Mouse (Mus musculus) lung, embryonic 16.5 days (tissue): Measurements from ENCODE around the gene Mrpl42. TPM values are rescaled to one million over a fixed set of nuclear protein-coding genes. Genes with fewer than 3 reads are reported as not detected.

Experiments
- ATAC-seq: fragments of 200-750 bp; cut with Nextera tagmentation; 2 replicates; pipeline ENCODE4 v1.8.0; 2017; ENCODE audit warnings: low read depth, mild to moderate bottlenecking, moderate library complexity
- H3K27ac ChIP-seq: fragments of 300-500 bp; sonication (generic); 2 replicates; pipeline ENCODE4 v1.5.1; 2014; ENCODE audit warnings: mild to moderate bottlenecking, control low read depth, low read length
- H3K27me3 ChIP-seq: fragments of 300-500 bp; sonication (generic); 2 replicates; pipeline ENCODE4 v1.6.1; 2014; ENCODE audit warnings: low read depth, low read length, mixed read lengths; ENCODE audit not compliant: control insufficient read depth, insufficient read depth
- H3K36me3 ChIP-seq: fragments of 300-500 bp; sonication (generic); 2 replicates; pipeline ENCODE4 v1.6.1; 2014; ENCODE audit warnings: low read length; ENCODE audit not compliant: control insufficient read depth, insufficient read depth
- H3K4me1 ChIP-seq: fragments of 300-500 bp; sonication (generic); replicated peaks from 2 replicates; pipeline ENCODE4 v1.6.1; 2014; ENCODE audit warnings: low read length, mixed read lengths; ENCODE audit not compliant: control insufficient read depth, insufficient read depth
- H3K4me2 ChIP-seq: fragments of 300-500 bp; sonication (generic); 2 replicates; pipeline ENCODE4 v1.6.1; 2014; ENCODE audit warnings: low read depth, low read length, control low read depth
- H3K4me3 ChIP-seq: fragments of 300-500 bp; sonication (generic); 2 replicates; pipeline ENCODE4 v1.5.1; 2014; ENCODE audit warnings: mild to moderate bottlenecking, low read length, control low read depth
- H3K9ac ChIP-seq: fragments of 300-500 bp; sonication (generic); 2 replicates; pipeline ENCODE4 v1.6.1; 2014; ENCODE audit warnings: low read length, control low read depth
- H3K9me3 ChIP-seq: fragments of 300-500 bp; sonication (generic); 2 replicates; pipeline ENCODE4 v1.6.1; 2016; ENCODE audit warnings: low read length; ENCODE audit not compliant: control insufficient read depth
- WGBS: fragments of 180-500 bp; shearing (Covaris S2); extraction: QIAGEN DNeasy Blood & Tissue Kit; methylation state at CpG from one replicate; pipeline ENCODE4 v1.1.7; 2014; 5-methylcytosine and 5-hydroxymethylcytosine counted together
- polyA plus RNA-seq: library from polyadenylated mRNA; unstranded; fragments of >200 nt; fragmentation: Nextera tagmentation; extraction: Ambion mirVana; gene quantifications from 2 replicates; pipeline ENCODE4 v1.2.1, GENCODE M21; 2015

The Mrpl42 gene
- polyA plus RNA-seq, 1 experiment from 2014 or later = 313 TPM

DNA sequence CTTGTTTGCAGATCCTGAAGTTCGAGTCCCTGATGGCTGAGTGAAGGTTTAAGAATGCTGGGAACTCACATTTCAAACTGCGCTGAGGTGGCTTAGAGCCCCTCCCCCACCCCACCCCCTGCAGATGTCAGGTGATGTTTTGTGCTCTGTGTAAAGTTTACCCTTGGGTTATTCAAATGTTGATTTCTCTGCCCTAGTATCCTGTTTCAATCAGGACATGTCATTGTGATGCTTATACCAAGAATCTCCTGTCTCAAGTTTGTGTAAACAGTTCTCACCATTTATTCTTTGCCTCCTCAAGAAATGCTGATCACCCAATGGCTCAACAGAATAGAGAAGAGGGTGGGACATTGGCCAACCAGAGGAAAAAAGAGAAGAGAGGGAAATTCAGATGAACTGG is 45.6 kb downstream of the Mrpl42 start:
- no peak overlapping the region for H3K4me3 ChIP-seq
- H3K9ac ChIP-seq = no peak overlapping the region
- no peak overlapping the region for H3K27ac ChIP-seq
- H3K9me3 ChIP-seq = no peaks in the 10 kb centered on the region
- ATAC-seq = no peak
- WGBS = 47% methylated on average over 2 of the region's 2 CpGs
- no peaks in the 10 kb centered on the region for H3K36me3 ChIP-seq
- H3K27me3 ChIP-seq = no peaks in the 10 kb centered on the region
- H3K4me2 ChIP-seq = no peak overlapping the region
- no peaks in the 10 kb centered on the region; the same call in 1 of the 2 replicates for H3K4me1 ChIP-seq

DNA sequence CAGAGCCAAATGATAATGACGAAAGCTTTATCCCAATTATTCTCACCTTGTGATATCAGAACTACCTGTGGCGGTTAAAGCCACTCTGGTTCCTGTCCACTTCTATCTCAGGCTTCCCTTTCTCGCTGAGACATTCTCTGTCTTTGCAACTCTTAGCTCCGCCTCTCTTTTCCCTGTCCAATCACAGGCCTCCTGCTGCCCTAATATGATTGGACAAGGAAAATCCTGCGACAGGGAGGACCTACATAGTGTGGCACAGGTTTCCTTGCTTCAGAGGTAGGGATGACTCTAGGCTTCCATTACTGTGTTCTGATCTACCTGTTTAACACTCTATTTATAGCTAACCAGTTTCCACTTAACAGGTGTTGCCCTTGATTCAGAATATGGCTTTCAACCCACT is 48.5 kb downstream of the Mrpl42 start:
- ATAC-seq = no peak
- H3K27ac ChIP-seq = no peak overlapping the region
- H3K36me3 ChIP-seq = no peaks in the 10 kb centered on the region
- 87% methylated on average over 5 of the region's 5 CpGs for WGBS
- H3K4me3 ChIP-seq = no peak overlapping the region
- no peaks in the 10 kb centered on the region for H3K27me3 ChIP-seq
- no peak overlapping the region for H3K4me2 ChIP-seq
- H3K9ac ChIP-seq = no peak overlapping the region
- H3K4me1 ChIP-seq = no peaks in the 10 kb centered on the region
- no peaks in the 10 kb centered on the region for H3K9me3 ChIP-seq

DNA sequence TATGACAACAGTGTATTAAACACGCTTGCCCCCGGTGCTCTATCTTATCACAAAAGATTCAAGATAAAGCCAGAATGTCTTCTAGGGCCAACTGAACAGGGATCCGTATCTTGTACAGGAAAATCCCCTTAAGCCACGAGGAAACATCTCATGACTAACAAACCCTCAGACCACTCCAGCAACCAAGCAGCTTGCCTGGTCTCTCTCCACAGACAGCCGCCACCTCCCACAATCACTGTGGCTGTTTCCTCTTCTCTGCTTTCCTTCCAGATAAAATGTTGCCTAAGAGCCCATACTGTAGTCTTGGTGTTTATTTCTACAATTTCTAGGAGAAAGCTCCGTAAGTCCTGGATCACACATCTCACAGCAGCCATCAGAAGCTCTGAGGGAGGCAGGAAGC is 52.7 kb downstream of the Mrpl42 start:
- no peaks in the 10 kb centered on the region for H3K9me3 ChIP-seq
- WGBS = 42% methylated on average over 6 of the region's 6 CpGs
- no peaks in the 10 kb centered on the region for H3K36me3 ChIP-seq
- no peaks in the 10 kb centered on the region; the same call in 1 of the 2 replicates for H3K4me1 ChIP-seq
- H3K4me2 ChIP-seq = no peak overlapping the region
- no peak overlapping the region for H3K4me3 ChIP-seq
- H3K27me3 ChIP-seq = no peaks in the 10 kb centered on the region
- no peak overlapping the region for H3K9ac ChIP-seq
- no peak for ATAC-seq
- H3K27ac ChIP-seq = no peak overlapping the region

DNA sequence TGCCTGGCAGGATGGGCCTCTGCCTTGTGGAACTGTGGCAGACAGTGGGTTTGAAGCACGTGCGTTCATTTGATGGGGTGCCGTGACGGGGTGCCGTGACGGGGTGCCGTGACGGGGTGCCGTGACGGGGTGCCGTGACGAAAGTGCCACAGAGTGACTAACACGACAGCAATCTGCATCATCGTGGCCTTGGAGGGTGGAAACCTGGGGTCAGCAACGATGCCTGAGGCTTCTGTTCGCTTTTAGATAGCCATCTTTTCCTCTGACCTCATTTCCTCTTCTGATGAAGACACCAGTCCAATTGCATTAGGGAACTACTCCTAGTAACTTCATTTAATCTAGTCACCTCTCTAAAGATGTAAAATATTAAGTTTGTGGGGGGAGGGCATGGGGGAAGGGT is 53.8 kb downstream of the Mrpl42 start:
- Histone ChIP-seq H3K27me3 (no peaks in the 10 kb centered on the region), H3K4me3 (no peak overlapping the region), H3K27ac (no peak overlapping the region), H3K9ac (no peak overlapping the region), H3K4me1 (no peaks in the 10 kb centered on the region; the same call in 1 of the 2 replicates), H3K36me3 (no peaks in the 10 kb centered on the region), H3K4me2 (no peak overlapping the region), H3K9me3 (no peaks in the 10 kb centered on the region)
- no peak for ATAC-seq
- 90% methylated on average over 16 of the region's 16 CpGs for WGBS

DNA sequence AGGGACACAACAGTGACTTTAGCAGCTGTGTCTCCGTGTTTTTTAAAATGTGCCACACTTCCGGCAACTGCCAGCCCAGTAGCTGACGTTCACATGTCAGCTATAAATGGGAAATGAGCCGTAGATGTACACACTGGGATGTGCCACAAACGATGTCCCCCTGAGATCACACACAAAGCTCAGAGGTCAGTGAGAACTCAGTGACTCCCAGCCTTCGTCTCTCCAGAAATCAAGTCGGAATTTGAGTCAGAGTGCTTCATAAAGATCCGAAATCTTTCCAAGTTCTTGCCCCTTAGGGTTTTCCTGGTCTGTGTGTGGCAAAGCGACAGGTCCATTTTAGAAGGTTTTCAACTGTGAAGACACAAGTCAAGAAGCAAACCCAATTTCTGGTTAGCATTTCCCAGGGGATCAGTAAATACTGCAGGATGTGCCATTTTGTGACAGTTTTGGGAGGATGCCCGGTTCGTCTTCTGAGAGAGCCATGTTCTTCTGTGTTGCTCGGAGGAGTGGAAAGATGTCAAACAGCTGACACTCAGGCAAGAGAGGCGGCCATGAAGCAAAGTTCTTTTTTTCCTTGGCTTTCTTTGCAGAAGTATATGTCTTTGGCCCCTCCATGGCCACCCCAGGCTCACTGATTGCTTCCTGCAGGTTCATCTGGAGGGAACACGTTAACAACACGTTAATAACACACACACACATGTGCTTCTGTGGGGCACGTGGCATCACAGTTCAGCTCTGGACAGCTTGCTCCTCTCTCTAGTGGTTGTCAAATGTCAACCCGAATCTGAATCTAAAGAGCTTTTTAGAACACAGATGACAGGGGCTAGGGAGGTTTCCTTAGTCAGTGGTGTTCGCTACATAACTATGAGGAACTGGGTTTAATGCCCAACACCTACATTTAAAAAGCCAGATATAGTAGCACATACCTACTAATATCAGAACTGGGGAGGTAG is 56.4 kb downstream of the Mrpl42 start:
- 52% methylated on average over 18 of the region's 18 CpGs for WGBS
- peak overlapping the region; percentile 2; the same call in 1 of the 2 replicates for H3K4me2 ChIP-seq
- peak overlapping the region; percentile 67 for H3K27ac ChIP-seq
- H3K36me3 ChIP-seq = no peaks in the 10 kb centered on the region
- 0 out of 2 replicates have a peak overlapping the region, but pooled peaks have one; percentile 31 for H3K9ac ChIP-seq
- H3K4me1 ChIP-seq = no peaks in the 10 kb centered on the region; the same call in 1 of the 2 replicates
- no peak overlapping the region for H3K4me3 ChIP-seq
- no peaks in the 10 kb centered on the region for H3K9me3 ChIP-seq
- peak; percentile 75 for ATAC-seq
- no peaks in the 10 kb centered on the region for H3K27me3 ChIP-seq

DNA sequence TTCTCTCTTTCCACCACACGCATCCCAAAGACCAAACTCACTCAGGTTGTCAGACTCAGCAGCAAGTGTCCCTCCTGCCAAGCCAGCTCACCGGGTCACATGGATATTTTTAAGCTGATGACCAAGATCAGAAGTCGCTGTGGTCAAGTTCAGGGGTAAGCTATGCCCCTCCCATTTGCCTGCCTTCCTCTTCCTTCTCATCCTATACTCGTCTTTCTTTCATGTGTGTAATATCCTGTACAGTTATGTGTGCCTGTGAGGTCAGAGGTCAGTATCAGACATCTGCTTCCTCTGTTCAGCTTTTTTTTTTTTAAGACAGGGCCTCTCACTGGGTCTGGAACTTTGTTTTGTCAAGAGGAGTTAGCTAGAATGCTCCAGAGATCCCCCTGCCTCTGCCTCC is 59.4 kb downstream of the Mrpl42 start:
- no peak overlapping the region for H3K4me3 ChIP-seq
- no peak for ATAC-seq
- WGBS = 65% methylated on average over 4 of the region's 4 CpGs
- H3K27me3 ChIP-seq = no peaks in the 10 kb centered on the region
- no peaks in the 10 kb centered on the region for H3K36me3 ChIP-seq
- H3K9ac ChIP-seq = no peak overlapping the region
- no peak overlapping the region for H3K27ac ChIP-seq
- H3K4me2 ChIP-seq = no peak overlapping the region
- H3K9me3 ChIP-seq = no peaks in the 10 kb centered on the region
- H3K4me1 ChIP-seq = peaks cover 10% of the 10 kb centered on the region; the same call in 1 of the 2 replicates

DNA sequence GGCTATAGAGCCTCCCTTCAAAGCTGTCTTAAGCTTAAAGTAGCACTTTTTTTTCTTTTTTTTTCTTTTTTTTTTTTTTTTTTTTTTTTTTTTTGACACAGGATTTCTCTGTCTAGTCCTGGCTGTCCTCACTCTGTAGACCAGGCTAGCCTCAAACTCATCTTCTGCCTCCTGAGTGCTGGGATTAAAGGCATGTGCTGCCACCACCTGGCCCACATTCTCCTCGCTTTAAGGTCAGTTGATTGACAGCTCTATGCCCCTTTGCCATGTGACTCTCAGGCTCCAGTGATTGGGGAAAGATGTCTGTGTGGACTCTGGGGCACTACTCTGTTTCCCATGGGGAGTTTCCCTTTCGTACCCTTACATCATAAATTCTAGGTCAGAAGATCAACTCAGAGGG is 61.2 kb downstream of the Mrpl42 start:
- H3K27me3 ChIP-seq = no peaks in the 10 kb centered on the region
- H3K9ac ChIP-seq = no peak overlapping the region
- peaks cover 10% of the 10 kb centered on the region; the same call in 1 of the 2 replicates for H3K4me1 ChIP-seq
- no peaks in the 10 kb centered on the region for H3K9me3 ChIP-seq
- H3K27ac ChIP-seq = no peak overlapping the region
- 63% methylated on average over 2 of the region's 2 CpGs for WGBS
- H3K4me3 ChIP-seq = no peak overlapping the region
- no peaks in the 10 kb centered on the region for H3K36me3 ChIP-seq
- no peak overlapping the region for H3K4me2 ChIP-seq
- ATAC-seq = no peak

DNA sequence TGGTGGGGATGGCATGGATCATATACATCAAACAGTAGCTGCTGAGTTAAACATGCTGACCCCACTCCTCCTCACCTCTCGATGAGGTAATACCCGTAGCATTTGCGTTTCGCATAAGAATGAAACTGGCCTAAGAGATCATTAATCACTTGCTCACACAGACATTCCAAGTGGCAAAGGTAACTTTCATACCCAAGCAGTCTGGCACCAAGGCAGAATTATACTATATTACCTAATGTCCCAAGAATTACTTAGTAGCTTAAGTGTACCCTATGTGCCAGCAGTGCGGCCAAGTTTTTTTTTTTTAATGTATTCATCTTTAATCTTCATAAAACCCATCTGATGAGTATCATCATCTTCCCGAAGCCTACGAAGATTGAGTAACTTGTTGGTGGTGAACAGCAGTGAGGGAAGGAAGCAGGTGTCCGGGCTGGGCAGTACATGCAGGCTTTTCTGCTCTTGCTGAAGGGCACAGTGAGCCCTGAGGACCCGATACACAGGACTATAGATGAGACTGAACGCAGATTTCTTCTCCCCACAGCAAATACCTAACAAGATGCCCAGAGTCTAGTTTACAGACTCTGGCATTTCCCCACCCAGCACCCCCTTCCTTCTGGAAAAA is 61.9 kb downstream of the Mrpl42 start:
- WGBS = 59% methylated on average over 10 of the region's 10 CpGs
- no peak for ATAC-seq
- H3K9me3 ChIP-seq = no peaks in the 10 kb centered on the region

DNA sequence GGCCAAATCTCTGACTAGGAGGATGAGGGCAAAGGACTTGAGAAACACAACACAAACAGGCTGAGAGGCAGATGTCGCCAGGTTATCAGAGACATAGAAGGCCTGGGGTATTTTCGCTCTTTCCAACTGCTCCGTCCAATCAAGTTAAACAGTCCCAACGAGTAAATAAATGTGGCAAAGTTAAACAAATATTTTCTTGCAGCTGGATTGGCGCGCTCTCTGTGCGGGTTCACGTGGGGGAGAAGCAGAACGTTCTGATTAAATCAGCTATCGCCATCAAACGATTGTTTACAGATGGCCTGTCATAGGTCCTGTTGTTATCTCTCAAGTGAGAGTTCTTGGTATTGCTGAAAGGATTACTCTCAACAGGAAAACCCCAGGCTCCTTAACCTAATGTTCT is 62.8 kb downstream of the Mrpl42 start:
- no peak overlapping the region for H3K4me2 ChIP-seq
- no peaks in the 10 kb centered on the region for H3K27me3 ChIP-seq
- WGBS = 11% methylated on average over 11 of the region's 11 CpGs
- no peak for ATAC-seq
- H3K36me3 ChIP-seq = no peaks in the 10 kb centered on the region
- no peak overlapping the region for H3K27ac ChIP-seq
- H3K9me3 ChIP-seq = no peaks in the 10 kb centered on the region
- no peak overlapping the region for H3K4me3 ChIP-seq
- peaks cover 10% of the 10 kb centered on the region; the same call in 1 of the 2 replicates for H3K4me1 ChIP-seq
- H3K9ac ChIP-seq = no peak overlapping the region

More for the DNA sequence above, 61.9 kb downstream of the Mrpl42 start:
- H3K27me3 ChIP-seq = no peaks in the 10 kb centered on the region
- no peak overlapping the region for H3K9ac ChIP-seq
- H3K27ac ChIP-seq = no peak overlapping the region
- no peak overlapping the region for H3K4me2 ChIP-seq
- H3K4me1 ChIP-seq = peaks cover 10% of the 10 kb centered on the region; the same call in 1 of the 2 replicates
- H3K36me3 ChIP-seq = no peaks in the 10 kb centered on the region
- H3K4me3 ChIP-seq = no peak overlapping the region
